Mouse (Mus musculus): ENCODE data around the gene Slc26a10. TPM values are rescaled to one million over a fixed set of nuclear protein-coding genes. Genes with fewer than 3 reads are reported as not detected.
A peak's percentile ranks its signal among the peaks of the same experiment; 100 is the strongest.
"Not testable (repeated sequence)": the region's sequence is repeated elsewhere in the genome, so short reads cannot be mapped to it uniquely, and the experiment has no call there.

Slc26a10 gene
- polyA plus RNA-seq, 1 experiment from 2014 or later = 0.91 TPM

GRCm38 (mm10) chr10:127197104-127197503 is 16.7 kb upstream of the Slc26a10 start:
- no peak for ATAC-seq (ENCODE audit: low FRiP score, low read depth)
- Histone ChIP-seq H3K9ac (no peak overlapping the region), H3K27ac (replicated peaks) (no peak overlapping the region), H3K36me3 (peaks cover 24% of the 10 kb centered on the region), H3K4me2 (no peak overlapping the region), H3K4me1 (replicated peaks) (peaks cover 25% of the 10 kb centered on the region), H3K9me3 (no peaks in the 10 kb centered on the region), H3K27me3 (no peaks in the 10 kb centered on the region), H3K4me3 (no peak overlapping the region)
- WGBS = 83% methylated on average over 8 of the region's 8 CpGs

DNA sequence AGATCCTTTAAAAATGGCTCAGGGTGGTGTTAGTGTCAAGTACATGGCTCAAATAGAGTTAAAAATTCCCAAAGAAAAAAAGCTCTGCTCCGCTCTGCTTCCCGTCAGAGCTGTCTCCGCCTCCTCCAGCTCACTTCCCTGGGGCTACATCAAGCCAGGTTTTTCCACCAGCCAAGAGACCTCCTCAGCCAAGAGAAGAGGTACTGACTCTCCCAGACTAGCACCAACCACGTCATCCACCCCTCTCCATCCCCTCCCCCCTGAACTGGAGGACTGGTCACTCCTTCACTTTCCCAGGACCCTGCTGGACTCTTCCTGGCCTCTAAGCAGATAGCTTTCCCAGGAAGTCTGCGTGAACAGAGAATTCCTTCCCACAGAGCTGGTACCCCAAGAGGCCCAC is 15.9 kb upstream of the Slc26a10 start:
- Histone ChIP-seq H3K27ac (replicated peaks) (peak overlapping the region; percentile 95), H3K36me3 (peaks cover 29% of the 10 kb centered on the region), H3K4me3 (peak overlapping the region; percentile 98), H3K9ac (peak overlapping the region; percentile 99), H3K4me1 (replicated peaks) (peaks cover 25% of the 10 kb centered on the region), H3K27me3 (no peaks in the 10 kb centered on the region), H3K9me3 (no peaks in the 10 kb centered on the region), H3K4me2 (peak overlapping the region; percentile 71)
- WGBS = 4% methylated on average over 5 of the region's 5 CpGs
- ATAC-seq (ENCODE audit: low FRiP score, low read depth) = peak; percentile 65

GRCm38 (mm10) chr10:127195328-127196129 is 15.1 kb upstream of the Slc26a10 start, which contains the start of gene Dtx3:
Gene Dtx3 (minus strand): TSS chr10:127195728.
- Histone ChIP-seq H3K9me3 (no peaks in the 10 kb centered on the region), H3K4me2 (peak within 1 kb of the TSS; percentile 71), H3K4me3 (peak within 1 kb of the TSS; percentile 98), H3K27me3 (no peaks in the 10 kb centered on the region), H3K27ac (replicated peaks) (peak within 1 kb of the TSS; percentile 95), H3K4me1 (replicated peaks) (peaks cover 33% of the 10 kb centered on the region), H3K9ac (peak within 1 kb of the TSS; percentile 99), H3K36me3 (peaks cover 32% of the 10 kb centered on the region)
- ATAC-seq (ENCODE audit: low FRiP score, low read depth) = peak; percentile 61
- WGBS = under 1% methylated on average over 31 of the region's 47 CpGs

GRCm38 (mm10) chr10:127194428-127195327 is 14.2 kb upstream of the Slc26a10 start:
- Histone ChIP-seq H3K4me1 (replicated peaks) (peaks cover 42% of the 10 kb centered on the region), H3K4me3 (peak overlapping the region; percentile 98), H3K9me3 (no peaks in the 10 kb centered on the region), H3K27me3 (no peaks in the 10 kb centered on the region), H3K36me3 (peaks cover 33% of the 10 kb centered on the region), H3K27ac (replicated peaks) (peak overlapping the region; percentile 95), H3K9ac (peak overlapping the region; percentile 99), H3K4me2 (peak overlapping the region; percentile 71)
- ATAC-seq (ENCODE audit: low FRiP score, low read depth) = peak; percentile 39
- WGBS = 23% methylated on average over 22 of the region's 22 CpGs

GRCm38 (mm10) chr10:127193011-127193410 is 12.6 kb upstream of the Slc26a10 start:
- Histone ChIP-seq H3K9me3 (no peaks in the 10 kb centered on the region), H3K27me3 (no peaks in the 10 kb centered on the region), H3K36me3 (peaks cover 21% of the 10 kb centered on the region), H3K4me3 (no peak overlapping the region), H3K4me2 (no peak overlapping the region), H3K27ac (replicated peaks) (no peak overlapping the region), H3K9ac (no peak overlapping the region), H3K4me1 (replicated peaks) (peaks cover 56% of the 10 kb centered on the region)
- WGBS = 83% methylated on average over 9 of the region's 9 CpGs
- ATAC-seq (ENCODE audit: low FRiP score, low read depth) = no peak

- WGBS = 86% methylated on average over 1 of the region's 1 CpGs
Measured at GRCm38 (mm10) chr10:127192057-127192328, 11.5 kb upstream of the Slc26a10 start.

DNA sequence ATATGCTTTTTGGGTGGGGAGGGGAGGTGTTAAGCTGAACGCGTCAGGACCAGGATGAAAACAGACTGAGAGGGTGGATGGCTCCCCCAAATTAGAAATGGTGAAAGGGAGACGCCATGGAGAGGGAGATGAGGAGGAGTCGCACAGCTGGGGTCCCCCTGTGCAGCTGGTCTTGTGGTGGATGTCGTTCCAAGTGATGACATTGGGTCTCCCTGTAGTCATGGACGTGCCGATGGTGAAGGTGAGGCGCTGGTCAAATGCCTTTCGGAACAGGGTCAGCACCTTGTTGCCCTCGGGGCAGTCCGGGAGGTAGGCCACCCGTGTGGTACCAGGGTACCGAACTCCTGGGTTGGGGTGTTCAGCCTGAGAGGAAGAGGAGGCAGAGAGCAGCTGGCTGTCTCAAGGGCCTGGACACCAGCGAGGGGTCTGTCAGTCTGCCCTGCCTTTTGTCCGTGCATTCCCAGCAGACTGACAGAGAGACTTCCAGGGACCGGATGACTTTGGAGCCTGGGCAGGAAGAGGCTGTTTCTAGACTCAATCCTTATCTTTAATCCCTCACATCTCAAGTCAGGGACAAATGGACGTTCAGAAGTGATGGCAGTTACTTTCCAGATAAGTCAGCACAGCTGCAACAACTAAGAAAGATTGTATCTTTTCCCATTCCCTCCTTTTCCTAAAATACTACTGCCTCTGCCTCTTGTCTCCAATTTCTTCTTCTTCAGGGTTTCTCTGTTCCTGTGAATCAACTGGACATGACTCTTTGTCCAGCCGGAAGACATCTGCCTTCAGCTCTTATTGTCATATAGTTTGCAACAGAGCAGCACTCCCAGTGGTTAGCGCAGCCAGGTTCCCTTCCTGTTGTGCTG is 11.0 kb upstream of the Slc26a10 start:
- H3K4me2 ChIP-seq = no peak overlapping the region
- H3K36me3 ChIP-seq = peaks cover 21% of the 10 kb centered on the region
- no peak for ATAC-seq (ENCODE audit: low FRiP score, low read depth)
- H3K27me3 ChIP-seq = no peaks in the 10 kb centered on the region
- no peaks in the 10 kb centered on the region for H3K9me3 ChIP-seq
- no peak overlapping the region for H3K4me3 ChIP-seq
- 75% methylated on average over 19 of the region's 19 CpGs for WGBS
- peaks cover 61% of the 10 kb centered on the region for H3K4me1 ChIP-seq (replicated peaks)
- no peak overlapping the region for H3K9ac ChIP-seq
- H3K27ac ChIP-seq (replicated peaks) = no peak overlapping the region

More at GRCm38 (mm10) chr10:127192057-127192328, 11.5 kb upstream of the Slc26a10 start:
- H3K4me2 ChIP-seq; H3K27me3 ChIP-seq; H3K9me3 ChIP-seq; H3K9ac ChIP-seq; H3K4me3 ChIP-seq; H3K27ac ChIP-seq (replicated peaks); ATAC-seq (ENCODE audit: low FRiP score, low read depth): not testable (repeated sequence)
- Histone ChIP-seq H3K36me3 (peaks cover 21% of the 10 kb centered on the region), H3K4me1 (replicated peaks) (peaks cover 65% of the 10 kb centered on the region)

- Histone ChIP-seq H3K4me1 (replicated peaks) (peaks cover 55% of the 10 kb centered on the region), H3K9ac (no peak overlapping the region), H3K4me3 (no peak overlapping the region), H3K36me3 (peaks cover 21% of the 10 kb centered on the region), H3K27me3 (no peaks in the 10 kb centered on the region), H3K27ac (replicated peaks) (no peak overlapping the region; the same call in 1 of the 2 replicates), H3K4me2 (peak overlapping the region; percentile 98), H3K9me3 (no peaks in the 10 kb centered on the region)
- 34% methylated on average over 14 of the region's 14 CpGs for WGBS
- ATAC-seq (ENCODE audit: low FRiP score, low read depth) = no peak
Measured at GRCm38 (mm10) chr10:127190398-127191190, 10.1 kb upstream of the Slc26a10 start.

DNA sequence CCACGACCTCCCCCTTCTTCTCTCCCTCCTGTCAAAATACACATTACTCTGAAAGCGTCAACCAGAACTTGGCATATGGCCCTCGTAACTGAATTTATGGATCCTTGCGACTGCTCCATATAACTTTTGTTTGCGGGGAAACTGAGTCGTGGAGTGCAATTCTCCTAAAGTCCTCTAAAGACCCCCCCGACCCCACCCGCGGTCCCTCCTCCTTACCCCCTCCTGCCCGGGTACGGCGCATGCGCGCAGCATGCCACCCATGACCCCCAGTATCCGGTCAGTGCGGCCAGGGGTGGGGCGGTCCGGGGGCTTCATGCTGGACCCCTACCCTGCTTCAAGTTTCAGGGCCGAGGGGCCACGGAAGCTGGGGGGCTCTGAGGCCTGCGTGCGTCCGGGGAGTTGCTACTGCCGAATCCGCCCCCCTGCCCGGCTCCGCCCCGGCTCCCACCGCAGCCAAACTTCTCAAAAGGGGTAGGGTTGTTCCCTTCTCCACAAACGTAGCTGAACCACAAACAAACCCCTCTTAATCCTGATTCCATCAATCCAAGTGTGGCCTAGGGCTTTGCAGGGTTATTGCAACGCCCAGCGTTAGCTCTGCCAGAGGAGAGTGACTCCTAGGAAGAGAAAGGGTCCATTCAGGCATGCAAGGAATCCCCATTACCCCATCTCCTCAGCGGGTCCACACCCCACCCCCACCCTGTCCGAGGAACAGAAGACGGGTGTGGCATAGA is 9.4 kb upstream of the Slc26a10 start, which contains the start of gene Arhgef25:
Gene Arhgef25 (minus strand): TSS at position 433 of the 731 bp plus-strand sequence.
- Histone ChIP-seq H3K4me1 (replicated peaks) (peaks cover 53% of the 10 kb centered on the region), H3K9ac (peak within 1 kb of the TSS; percentile 84), H3K36me3 (peaks cover 21% of the 10 kb centered on the region), H3K4me2 (peak within 1 kb of the TSS; percentile 98), H3K9me3 (no peaks in the 10 kb centered on the region), H3K27ac (replicated peaks) (peak within 1 kb of the TSS; percentile 77), H3K4me3 (peak within 1 kb of the TSS; percentile 77), H3K27me3 (no peaks in the 10 kb centered on the region)
- 2% methylated on average over 35 of the region's 35 CpGs for WGBS
- ATAC-seq (ENCODE audit: low FRiP score, low read depth) = no peak

GRCm38 (mm10) chr10:127189116-127189650 is 8.7 kb upstream of the Slc26a10 start:
- peak overlapping the region; percentile 77 for H3K27ac ChIP-seq (replicated peaks)
- H3K36me3 ChIP-seq = peaks cover 21% of the 10 kb centered on the region
- H3K4me3 ChIP-seq = peak overlapping the region; percentile 77
- under 1% methylated on average over 26 of the region's 26 CpGs for WGBS
- H3K4me1 ChIP-seq (replicated peaks) = peaks cover 48% of the 10 kb centered on the region
- peak overlapping the region; percentile 84 for H3K9ac ChIP-seq
- H3K4me2 ChIP-seq = peak overlapping the region; percentile 98
- no peak; the same call in 1 of the 2 replicates for ATAC-seq (ENCODE audit: low FRiP score, low read depth)
- no peaks in the 10 kb centered on the region for H3K9me3 ChIP-seq
- H3K27me3 ChIP-seq = no peaks in the 10 kb centered on the region
